Mouse (Mus musculus) cerebellum, adult 2 months (tissue): ENCODE results near the gene Chaf1a. TPM values are rescaled to one million over a fixed set of nuclear protein-coding genes. Genes with fewer than 3 reads are reported as not detected.
A peak's percentile ranks its signal among the peaks of the same experiment; 100 is the strongest.

Source experiments
- DNase-seq, 2 experiments: peaks; one replicate each; pipeline ENCODE4 v3.0.0; 2021
- H3K27ac ChIP-seq: fragments of 200-500 bp; 2 replicates; pipeline ENCODE4 v1.5.1; 2012; ENCODE audit warnings: low read length, control low read depth, inconsistent platforms; ENCODE audit not compliant: insufficient read depth
- H3K27me3 ChIP-seq: fragments of 200-500 bp; 2 replicates; pipeline ENCODE4 v1.6.1; 2012; ENCODE audit warnings: inconsistent platforms, mild to moderate bottlenecking, low read length, moderate library complexity; ENCODE audit not compliant: control insufficient read depth, insufficient read depth
- H3K4me1 ChIP-seq: fragments of 200-500 bp; 2 replicates; pipeline ENCODE4 v1.6.1; 2011; ENCODE audit warnings: low read length; ENCODE audit not compliant: control insufficient read depth, insufficient read depth
- H3K4me3 ChIP-seq: fragments of 200-500 bp; replicated peaks from 2 replicates; pipeline ENCODE3; 2011; ENCODE audit warnings: mild to moderate bottlenecking, low read depth, low read length, control low read depth; ENCODE audit not compliant: insufficient read depth
- CTCF ChIP-seq: fragments of 200-500 bp; IDR thresholded peaks from 2 replicates; pipeline ENCODE4 v1.5.1; 2011; ENCODE audit warnings: low read depth, mild to moderate bottlenecking, control low read depth, low read length, moderate library complexity, borderline replicate concordance; ENCODE audit not compliant: insufficient read depth
- POLR2A ChIP-seq: fragments of 200-500 bp; IDR thresholded peaks from 2 replicates; pipeline ENCODE4 v1.6.1; 2011; ENCODE audit warnings: low read length, control low read depth, borderline replicate concordance; ENCODE audit not compliant: insufficient read depth
- WGBS: fragments of 180-500 bp; shearing (Covaris S2); methylation state at CpG from one replicate; pipeline ENCODE4 v1.1.7; 2018; 5-methylcytosine and 5-hydroxymethylcytosine counted together
- polyA plus RNA-seq: library from polyadenylated mRNA; depleted of rRNA; stranded (reverse); fragments of >200 nt; gene quantifications from 2 replicates; pipeline ENCODE4 v1.2.3, GENCODE M21; 2012; rRNA removed

The Chaf1a gene
- 2.9 and 3.3 TPM in 2 replicates for polyA plus RNA-seq

DNA sequence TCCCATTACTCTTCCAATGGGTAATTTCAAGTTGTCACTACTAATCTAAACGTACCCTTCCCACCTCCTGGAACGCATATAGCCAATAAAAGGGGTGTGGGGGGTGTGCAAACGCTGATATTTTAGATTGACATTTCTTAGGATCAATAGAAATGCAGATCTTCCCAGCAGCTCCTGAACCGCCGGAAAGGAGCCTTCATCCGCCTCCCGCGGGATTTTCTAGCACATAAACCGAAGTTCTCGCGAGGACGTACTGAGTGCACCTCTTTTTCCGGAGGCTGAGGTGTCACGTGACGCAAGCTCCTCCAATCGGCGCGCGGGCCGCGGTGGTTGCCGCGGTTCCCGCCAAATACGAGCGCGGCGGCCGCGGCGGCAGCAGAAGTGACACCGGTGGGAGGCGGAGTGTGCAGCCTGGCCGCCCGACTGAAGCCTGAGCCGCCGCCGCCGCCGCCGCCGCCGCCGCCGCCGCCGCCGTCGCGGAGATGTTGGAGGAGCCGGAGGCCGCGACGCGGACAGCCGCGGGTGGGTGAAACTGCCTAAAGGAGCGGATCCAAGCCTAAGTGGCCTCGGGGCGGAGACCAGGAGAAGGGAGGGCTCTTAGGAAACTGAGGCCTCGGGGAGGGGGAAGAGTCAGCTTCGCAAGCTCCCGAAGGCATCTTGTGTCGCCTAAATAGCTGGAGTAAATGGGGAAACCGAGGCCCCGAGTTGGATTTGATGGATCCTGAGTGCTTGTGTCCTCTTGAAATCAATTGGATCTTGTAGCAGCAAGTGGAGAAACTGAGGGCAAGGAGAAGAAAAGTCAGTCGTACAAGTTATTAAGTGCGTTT lies at the start of gene Chaf1a:
Gene Chaf1a (plus strand): TSS at position 410 of the 827 bp plus-strand sequence.
- DNase-seq: peak; percentile 94 to 98
- Histone ChIP-seq H3K4me3 (peak within 1 kb of the TSS; percentile 50), H3K4me1 (no peaks in the 10 kb centered on the region; the same call in 1 of the 2 replicates), H3K27me3 (no peaks in the 10 kb centered on the region), H3K27ac (no peak within 1 kb of the TSS)
- WGBS: 1% methylated on average over 68 of the region's 68 CpGs
- TF ChIP-seq CTCF: no peak
- peak; percentile 68; the same call in 1 of the 2 replicates for TF ChIP-seq POLR2A

DNA sequence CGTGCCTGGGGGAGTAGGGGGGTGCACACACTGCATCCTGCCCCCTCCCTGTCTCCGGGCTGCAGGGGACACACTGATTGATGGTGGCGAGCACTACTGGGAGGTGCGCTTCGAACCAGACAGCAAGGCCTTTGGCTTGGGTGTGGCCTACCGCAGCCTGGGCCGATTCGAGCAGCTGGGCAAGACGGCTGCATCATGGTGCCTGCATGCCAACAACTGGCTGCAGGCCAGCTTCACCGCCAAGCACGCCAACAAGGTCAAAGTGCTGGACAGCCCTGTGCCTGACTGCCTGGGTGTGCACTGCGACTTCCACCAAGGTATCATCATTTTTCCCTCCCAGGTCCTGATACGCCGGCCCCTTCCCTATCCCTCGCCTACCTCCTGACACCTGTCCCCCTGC lies 44.2 kb upstream of the Chaf1a start:
- no peak for DNase-seq
- Histone ChIP-seq H3K4me3 (no peak overlapping the region), H3K4me1 (peaks cover 8% of the 10 kb centered on the region), H3K27ac (no peak overlapping the region), H3K27me3 (no peaks in the 10 kb centered on the region)
- 40% methylated on average over 15 of the region's 15 CpGs for WGBS
- TF ChIP-seq CTCF (no peak), POLR2A (no peak)

DNA sequence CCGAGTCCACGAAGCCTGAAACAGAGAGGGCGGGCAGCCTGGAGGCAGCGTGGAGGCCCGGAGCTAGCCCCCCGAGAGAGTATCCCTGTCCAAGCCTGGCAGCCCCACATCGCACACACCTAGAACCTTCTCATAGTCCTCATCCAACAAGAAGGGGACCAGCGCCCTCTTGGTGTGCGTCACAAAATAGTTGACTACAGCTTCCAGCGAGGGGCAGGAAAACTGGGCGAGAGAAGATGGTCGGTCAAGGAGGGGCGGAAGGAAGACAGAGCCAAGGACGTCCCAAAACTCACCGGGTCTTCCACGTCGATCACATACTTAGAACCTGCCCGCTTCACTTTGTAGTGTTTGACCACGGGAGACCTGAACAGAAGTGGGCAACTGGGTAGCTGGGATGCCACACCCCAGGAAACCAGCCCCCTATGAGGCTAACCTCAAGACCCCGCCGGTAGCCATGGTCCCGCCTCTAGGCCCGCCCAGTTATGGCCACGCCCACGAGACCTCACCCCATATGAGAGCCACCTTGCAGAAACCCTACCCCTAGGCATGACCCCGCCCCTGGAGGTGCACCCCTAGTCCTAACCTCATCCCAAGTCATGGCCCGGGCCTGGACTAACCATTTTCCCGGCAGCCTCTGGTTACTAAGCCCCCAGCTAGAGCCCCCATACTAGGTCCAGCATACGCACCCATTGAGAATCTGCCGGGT lies 40.3 kb upstream of the Chaf1a start:
- H3K27ac ChIP-seq: no peak overlapping the region
- H3K4me3 ChIP-seq: no peak overlapping the region
- H3K27me3 ChIP-seq: no peaks in the 10 kb centered on the region
- TF ChIP-seq POLR2A: no peak
- H3K4me1 ChIP-seq: peaks cover 18% of the 10 kb centered on the region
- WGBS: 25% methylated on average over 30 of the region's 30 CpGs
- no peak for DNase-seq

DNA sequence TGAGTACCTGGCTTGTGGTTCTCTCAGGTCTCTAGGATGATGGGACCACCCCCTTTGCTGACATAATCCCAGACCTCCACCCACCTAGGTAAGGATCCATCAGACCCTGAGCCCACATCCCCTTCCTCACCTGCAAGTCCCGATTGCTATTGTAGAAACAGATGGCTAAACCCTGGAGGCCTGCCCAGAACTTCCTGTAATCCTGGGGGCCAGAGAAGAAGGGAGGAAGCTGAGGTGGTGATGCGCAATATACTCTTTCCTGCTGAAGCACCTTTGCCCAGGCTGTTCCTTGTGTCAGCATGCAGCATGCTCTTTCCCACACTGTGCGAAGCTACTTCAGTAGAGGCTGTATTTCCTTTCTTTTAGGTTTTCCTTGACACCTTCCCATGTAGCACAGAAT lies 37.2 kb upstream of the Chaf1a start:
- Histone ChIP-seq H3K27ac (peak overlapping the region; percentile 68), H3K27me3 (no peaks in the 10 kb centered on the region), H3K4me3 (no peak overlapping the region), H3K4me1 (peaks cover 10% of the 10 kb centered on the region)
- peak; percentile 47 to 51 for DNase-seq
- WGBS: 21% methylated on average over 3 of the region's 3 CpGs
- TF ChIP-seq CTCF: no peak

DNA sequence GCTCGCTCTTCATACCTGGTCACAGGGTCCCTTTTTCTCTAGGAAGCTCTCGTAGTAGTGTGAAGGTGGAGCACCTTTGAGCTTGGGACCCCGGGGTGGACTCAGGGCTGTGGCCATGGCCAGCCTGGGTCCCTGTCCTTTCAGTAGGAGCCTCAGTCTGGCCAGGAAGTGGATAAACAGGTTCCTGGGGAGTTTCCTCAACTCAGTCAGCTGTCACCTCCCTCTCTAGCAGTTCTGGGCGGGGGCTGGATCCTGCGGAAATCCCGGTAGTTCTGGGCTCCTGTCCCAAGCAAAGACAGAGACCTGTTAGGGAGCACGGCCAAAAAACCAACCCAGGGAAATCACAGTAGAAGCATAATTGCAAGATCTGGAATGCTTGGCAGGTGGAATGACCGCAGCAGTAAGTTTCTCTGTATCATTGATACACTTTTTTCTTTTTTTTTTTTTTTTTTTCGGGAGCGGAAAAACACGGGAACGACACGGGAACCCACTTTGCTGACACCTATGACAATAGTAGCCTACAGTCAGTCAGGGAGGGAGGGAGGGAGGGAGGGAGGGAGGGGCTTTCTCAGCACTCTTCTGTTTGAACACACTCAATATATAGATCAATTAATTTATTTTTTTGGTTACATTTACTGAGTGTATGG lies 34.7 kb upstream of the Chaf1a start, which contains the start of the genes Stap2 and Mpnd:
Gene Stap2 (minus strand): TSS at position 170 of the 647 bp plus-strand sequence.
Gene Mpnd (plus strand): TSS at position 297 of the 647 bp plus-strand sequence.
- Histone ChIP-seq H3K27me3 (no peaks in the 10 kb centered on the region), H3K27ac (peak within 1 kb of the TSS; percentile 71), H3K4me1 (peaks cover 13% of the 10 kb centered on the region), H3K4me3 (peak within 1 kb of the TSS; percentile 73)
- no peak for TF ChIP-seq CTCF
- TF ChIP-seq POLR2A: peak; percentile 40; the same call in 1 of the 2 replicates
- WGBS: 21% methylated on average over 13 of the region's 13 CpGs
- peak; percentile 65 to 81 for DNase-seq

DNA sequence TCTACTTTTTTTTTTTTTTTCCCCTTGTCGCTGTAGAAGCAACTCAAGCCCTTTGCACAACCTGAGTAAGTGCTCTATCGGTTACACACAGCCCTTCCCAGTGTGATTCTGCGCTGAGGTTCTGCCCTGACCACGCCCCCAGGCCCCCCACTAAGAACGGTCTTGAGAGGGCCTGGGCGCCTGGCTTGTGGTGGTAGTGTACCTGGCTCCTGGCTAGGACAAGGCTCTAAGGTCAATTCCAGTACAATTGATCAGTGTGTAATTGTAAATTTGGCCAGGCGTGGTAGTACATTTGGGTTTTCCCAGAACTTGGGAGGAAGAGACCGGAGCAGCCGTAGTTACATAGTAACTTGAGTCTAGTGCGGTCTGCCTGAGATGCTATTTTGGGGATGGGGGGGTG lies 33.3 kb upstream of the Chaf1a start:
- H3K4me3 ChIP-seq: no peak overlapping the region
- no peak overlapping the region for H3K27ac ChIP-seq
- TF ChIP-seq CTCF (no peak), POLR2A (no peak)
- WGBS: 62% methylated on average over 10 of the region's 10 CpGs
- no peaks in the 10 kb centered on the region for H3K27me3 ChIP-seq
- no peak for DNase-seq
- H3K4me1 ChIP-seq: peaks cover 21% of the 10 kb centered on the region

DNA sequence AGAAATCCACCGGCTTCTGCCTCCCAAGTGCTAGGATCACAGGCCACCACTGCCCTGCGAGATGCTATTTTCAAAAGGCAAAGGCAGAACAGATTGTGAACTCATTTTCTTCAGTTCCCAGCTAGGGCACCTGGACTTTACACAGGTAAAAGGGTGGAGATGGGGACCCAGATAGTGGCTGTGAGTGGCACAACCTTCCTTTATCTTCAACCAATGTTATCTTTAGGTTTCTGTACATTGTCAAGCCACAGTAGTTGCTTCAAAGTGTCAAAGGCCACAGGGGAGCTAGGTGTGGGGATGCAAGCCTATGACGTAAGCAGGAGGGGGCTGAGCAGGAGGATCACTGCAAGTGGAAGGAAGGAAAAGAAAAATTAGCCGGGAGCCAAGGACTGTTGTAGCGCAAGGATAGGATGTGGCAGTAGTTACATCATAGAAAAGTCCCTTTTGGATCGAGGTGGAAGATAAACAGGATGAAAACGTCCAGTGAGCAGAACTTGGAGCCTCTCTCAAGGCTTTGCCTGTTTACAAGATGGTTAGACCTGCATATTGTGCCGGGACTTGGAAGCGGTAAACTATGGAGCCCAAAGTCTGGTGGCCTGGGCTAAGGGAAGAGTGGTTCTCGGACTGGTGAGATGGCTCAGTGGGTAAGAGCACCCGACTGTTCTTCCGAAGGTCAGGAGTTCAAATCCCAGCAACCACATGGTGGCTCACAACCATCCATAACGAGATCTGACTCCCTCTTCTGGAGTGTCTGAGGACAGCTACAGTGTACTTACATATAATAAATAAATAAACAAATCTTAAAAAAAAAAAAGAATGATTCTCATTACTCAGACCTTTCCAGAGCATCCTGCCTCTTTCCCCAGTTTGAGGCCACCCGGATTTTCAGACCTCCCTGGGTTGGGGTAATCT lies 32.5 kb upstream of the Chaf1a start:
- no peak for DNase-seq
- H3K27me3 ChIP-seq: no peaks in the 10 kb centered on the region
- peak overlapping the region; percentile 40; the same call in 1 of the 2 replicates for H3K27ac ChIP-seq
- H3K4me1 ChIP-seq: peaks cover 24% of the 10 kb centered on the region
- H3K4me3 ChIP-seq: peak overlapping the region; percentile 54
- TF ChIP-seq CTCF (no peak), POLR2A (no peak)
- WGBS: 36% methylated on average over 14 of the region's 14 CpGs
